Mouse (Mus musculus) hindbrain, embryonic 10.5 days (tissue): ENCODE data around the gene Ces3b. TPM values are rescaled to one million over a fixed set of nuclear protein-coding genes. Genes with fewer than 3 reads are reported as not detected.
"Not testable (repeated sequence)": the region's sequence is repeated elsewhere in the genome, so short reads cannot be mapped to it uniquely, and the experiment has no call there.

Experiments used
- DNase-seq: peaks from one replicate; pipeline ENCODE4 v3.0.0-alpha.2; 2017; ENCODE audit warnings: low spot score
- H3K27ac ChIP-seq: fragments of 300-500 bp; sonication (generic); 2 replicates; pipeline ENCODE4 v1.5.1; 2016; ENCODE audit warnings: mild to moderate bottlenecking, moderate library complexity
- H3K27me3 ChIP-seq: fragments of 300-500 bp; sonication (generic); 2 replicates; pipeline ENCODE4 v1.6.1; 2016; ENCODE audit warnings: mild to moderate bottlenecking; ENCODE audit not compliant: poor library complexity, insufficient read depth, severe bottlenecking
- H3K36me3 ChIP-seq: fragments of 300-500 bp; sonication (generic); 2 replicates; pipeline ENCODE4 v1.6.1; 2016; ENCODE audit warnings: mild to moderate bottlenecking, moderate library complexity
- H3K4me1 ChIP-seq: fragments of 300-500 bp; sonication (generic); replicated peaks from 2 replicates; pipeline ENCODE4 v1.6.1; 2016; ENCODE audit warnings: mild to moderate bottlenecking
- H3K4me3 ChIP-seq: fragments of 300-500 bp; sonication (generic); 2 replicates; pipeline ENCODE4 v1.5.1; 2016; ENCODE audit warnings: mild to moderate bottlenecking, moderate library complexity
- H3K9me3 ChIP-seq: fragments of 300-500 bp; sonication (generic); 2 replicates; pipeline ENCODE4 v1.6.1; 2016; ENCODE audit warnings: mild to moderate bottlenecking, moderate library complexity
- WGBS: fragments of 180-500 bp; shearing (Covaris S2); methylation state at CpG from one replicate; pipeline ENCODE4 v1.1.7; 2016; 5-methylcytosine and 5-hydroxymethylcytosine counted together
- polyA plus RNA-seq: library from polyadenylated mRNA; unstranded; fragments of >200 nt; fragmentation: Nextera tagmentation; extraction: Ambion mirVana; gene quantifications from 2 replicates; pipeline ENCODE4 v1.2.1, GENCODE M21; 2016

The Ces3b gene
- polyA plus RNA-seq, 1 experiment from 2014 or later = not detected

DNA sequence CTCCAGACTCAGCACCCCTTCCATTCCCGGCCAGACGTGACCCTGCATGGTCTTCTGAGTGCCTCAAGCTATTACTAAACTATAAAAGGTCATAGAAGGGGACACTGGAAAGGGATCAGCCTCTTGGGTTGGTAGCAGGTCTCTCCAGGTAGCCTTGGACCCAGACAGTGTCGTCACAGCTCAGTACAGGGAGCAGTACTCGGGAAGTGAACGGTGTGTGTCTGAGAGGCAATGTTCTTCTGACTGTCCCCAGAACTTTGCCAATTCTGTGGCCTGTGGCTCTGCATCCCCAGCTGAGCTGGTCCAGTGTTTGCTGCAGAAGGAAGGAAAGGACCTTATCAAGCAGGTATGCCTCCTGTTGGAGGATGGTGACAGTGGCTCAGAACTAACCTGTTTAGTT, 4.6 kb downstream of the Ces3b start:
- not testable (repeated sequence) for H3K4me1 ChIP-seq, H3K9me3 ChIP-seq, H3K27me3 ChIP-seq, H3K4me3 ChIP-seq, H3K36me3 ChIP-seq, H3K27ac ChIP-seq, DNase-seq
- WGBS = 81% methylated on average over 5 of the region's 5 CpGs

DNA sequence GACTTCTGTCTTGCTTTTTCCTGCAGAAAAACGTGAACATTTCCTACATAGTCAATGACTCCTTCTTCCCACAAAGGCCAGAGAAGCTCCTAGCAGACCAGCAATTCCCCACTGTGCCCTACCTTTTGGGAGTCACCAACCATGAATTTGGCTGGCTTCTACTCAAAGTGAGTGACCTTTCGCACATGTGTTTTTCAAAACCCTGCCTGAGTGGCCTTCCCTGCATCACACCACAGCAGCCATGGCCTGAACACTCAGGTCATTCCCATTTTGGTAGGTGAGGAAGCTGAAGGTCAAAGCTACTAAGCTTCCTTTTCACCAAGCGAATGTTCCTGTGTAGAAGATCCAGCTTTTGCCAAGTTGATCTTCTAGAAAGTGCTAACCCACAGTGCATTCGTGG, 5.0 kb downstream of the Ces3b start:
- 74% methylated on average over 4 of the region's 4 CpGs for WGBS
- no peaks in the 10 kb centered on the region for H3K9me3 ChIP-seq
- no peak overlapping the region for H3K27ac ChIP-seq
- H3K4me3 ChIP-seq = no peak overlapping the region
- no peaks in the 10 kb centered on the region for H3K27me3 ChIP-seq
- H3K4me1 ChIP-seq = no peaks in the 10 kb centered on the region
- no peaks in the 10 kb centered on the region for H3K36me3 ChIP-seq
- DNase-seq = no peak

DNA sequence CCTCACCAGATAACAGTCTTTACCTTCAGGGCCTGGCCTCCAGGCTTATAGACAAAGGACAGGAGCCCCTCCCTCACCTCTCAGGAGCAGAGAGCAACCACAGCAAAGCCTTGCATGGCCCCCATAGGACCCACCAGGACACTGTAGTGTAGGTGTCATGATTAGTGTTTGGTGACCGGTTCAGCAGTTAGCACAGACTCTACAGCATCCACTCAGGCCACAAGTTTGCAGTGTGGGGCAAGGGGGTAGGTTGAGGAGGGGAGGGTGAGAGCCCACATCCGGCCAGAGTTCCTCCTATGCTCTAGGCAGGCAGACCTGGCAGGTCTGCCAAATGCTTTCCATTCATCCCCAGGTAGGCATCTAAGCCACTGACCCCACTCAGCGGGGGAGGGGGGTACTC, 10.4 kb downstream of the Ces3b start:
- H3K36me3 ChIP-seq = no peaks in the 10 kb centered on the region
- no peak overlapping the region for H3K27ac ChIP-seq
- H3K9me3 ChIP-seq = no peaks in the 10 kb centered on the region
- H3K27me3 ChIP-seq = no peaks in the 10 kb centered on the region
- no peaks in the 10 kb centered on the region for H3K4me1 ChIP-seq
- H3K4me3 ChIP-seq = no peak overlapping the region
- WGBS = 91% methylated on average over 3 of the region's 3 CpGs
- DNase-seq = no peak

DNA sequence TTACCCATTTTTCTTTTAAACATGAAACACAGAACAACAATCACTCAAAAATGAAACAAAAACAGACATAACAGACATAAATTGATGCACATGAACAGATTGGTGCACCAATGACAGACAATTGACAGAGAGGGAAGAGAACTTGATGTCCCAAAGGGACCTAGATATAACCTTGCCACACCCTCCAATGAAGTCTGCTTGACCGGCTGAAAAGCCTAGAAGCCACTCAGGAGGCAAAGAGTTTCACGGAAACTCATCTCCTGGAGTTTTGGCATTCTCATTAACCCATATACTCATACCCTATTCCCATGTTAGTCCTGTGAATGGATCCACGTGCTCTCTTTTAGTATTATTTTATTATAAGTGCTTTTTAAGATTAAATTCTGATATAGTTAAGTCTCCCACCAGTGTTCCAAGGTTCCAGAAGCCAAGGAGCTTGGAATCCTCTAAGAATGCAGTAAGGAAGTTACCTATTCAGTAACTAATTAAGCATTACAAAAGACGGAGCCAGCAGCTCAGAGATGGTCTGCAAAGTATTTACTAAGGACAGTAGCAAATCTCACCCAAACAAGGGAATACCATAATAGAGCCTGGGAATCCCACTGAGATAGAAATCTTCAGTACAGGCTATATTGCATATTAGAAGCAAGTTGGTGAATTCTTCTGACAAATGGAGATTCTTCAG, 18.7 kb downstream of the Ces3b start:
- H3K36me3 ChIP-seq, H3K4me1 ChIP-seq, DNase-seq, H3K27ac ChIP-seq, H3K9me3 ChIP-seq, H3K4me3 ChIP-seq, H3K27me3 ChIP-seq: not testable (repeated sequence)
- 74% methylated on average over 4 of the region's 4 CpGs for WGBS

DNA sequence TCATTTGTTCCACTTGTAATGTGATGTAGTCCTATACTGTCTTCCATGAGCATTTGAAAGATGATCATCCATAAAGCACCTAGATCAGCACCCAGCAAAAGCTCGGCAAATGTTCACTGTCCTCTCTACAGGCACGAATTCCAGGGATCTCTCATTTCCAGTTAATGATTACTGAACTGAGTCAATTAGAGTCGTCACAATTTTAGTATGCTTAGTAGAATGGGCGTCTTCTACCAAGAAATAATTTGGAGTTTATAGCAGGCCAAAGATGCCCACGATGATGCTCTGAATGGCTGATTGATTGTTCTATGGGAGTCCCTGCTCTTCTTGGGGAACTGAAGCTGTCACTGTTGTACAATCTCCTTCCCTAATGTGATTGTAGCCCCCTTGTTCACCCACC, 20.1 kb downstream of the Ces3b start:
- WGBS = 91% methylated on average over 5 of the region's 5 CpGs
- H3K36me3 ChIP-seq, H3K9me3 ChIP-seq, H3K27me3 ChIP-seq, H3K4me3 ChIP-seq, H3K27ac ChIP-seq, DNase-seq, H3K4me1 ChIP-seq: not testable (repeated sequence)

DNA sequence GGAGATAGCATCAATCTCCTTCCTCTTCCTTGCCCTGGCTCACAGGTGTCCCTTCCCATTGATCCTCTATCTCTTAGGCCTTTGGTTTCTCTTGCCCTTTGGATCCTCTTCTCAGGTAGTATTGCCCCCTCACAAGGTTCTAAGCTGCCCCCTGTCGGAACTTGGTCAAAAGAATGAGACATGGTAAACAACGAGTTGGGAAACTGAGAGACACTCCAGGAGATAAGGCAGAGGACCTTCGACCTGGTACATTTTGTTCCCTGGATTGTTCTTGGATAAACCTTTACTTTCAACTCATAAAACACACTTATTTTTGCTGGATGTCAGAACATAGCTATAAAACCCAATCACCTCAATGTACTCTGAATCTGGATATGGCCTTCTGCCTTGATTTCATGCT, 20.7 kb downstream of the Ces3b start:
- Histone ChIP-seq H3K27ac (no peak overlapping the region), H3K9me3 (no peaks in the 10 kb centered on the region; the same call in 1 of the 2 replicates), H3K4me1 (no peaks in the 10 kb centered on the region), H3K36me3 (no peaks in the 10 kb centered on the region), H3K27me3 (no peaks in the 10 kb centered on the region), H3K4me3 (no peak overlapping the region)
- 90% methylated on average over 3 of the region's 3 CpGs for WGBS
- DNase-seq = no peak

DNA sequence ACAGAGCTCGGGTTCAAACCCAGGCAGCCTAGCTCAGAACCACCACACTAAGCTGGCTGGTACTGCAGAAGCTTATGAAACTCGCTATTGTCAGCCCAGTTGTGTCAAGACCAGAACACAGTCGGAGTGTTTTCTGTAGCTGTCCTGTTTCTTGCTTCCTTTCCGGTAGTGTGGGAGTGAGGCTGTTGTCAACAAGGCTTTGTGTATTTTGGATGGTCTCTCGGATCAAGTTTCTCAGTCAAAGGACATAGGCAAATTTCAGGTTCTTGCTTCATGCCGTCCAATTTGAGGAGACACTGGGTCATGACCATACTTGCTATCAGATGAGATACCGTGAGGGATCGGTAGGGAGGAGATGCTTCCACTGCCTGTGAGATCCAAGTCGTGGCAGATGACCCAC, 46.3 kb downstream of the Ces3b start:
- Histone ChIP-seq H3K36me3 (no peaks in the 10 kb centered on the region), H3K27me3 (no peaks in the 10 kb centered on the region), H3K4me3 (no peak overlapping the region), H3K9me3 (no peaks in the 10 kb centered on the region), H3K27ac (no peak overlapping the region), H3K4me1 (no peaks in the 10 kb centered on the region)
- no peak for DNase-seq
- 83% methylated on average over 9 of the region's 9 CpGs for WGBS

DNA sequence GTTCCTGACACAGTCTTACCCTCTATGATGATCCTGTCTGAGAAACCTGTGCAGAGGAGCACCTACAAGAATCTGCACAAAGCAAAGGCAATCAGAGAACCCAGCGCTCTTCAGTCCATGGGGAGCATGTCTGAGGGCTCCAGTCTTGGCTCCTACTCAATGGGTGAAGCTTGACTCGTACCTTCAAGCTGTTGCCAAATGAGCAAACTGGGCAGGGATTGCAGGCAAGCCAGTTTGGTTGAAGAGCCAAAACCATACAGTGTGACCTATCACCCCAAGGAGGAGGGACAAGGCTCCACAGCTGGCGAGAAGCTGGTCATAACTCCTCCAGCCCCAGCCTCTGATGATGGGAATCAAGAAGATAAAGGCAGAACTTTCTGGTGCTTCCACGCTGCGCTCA, 48.0 kb downstream of the Ces3b start, which contains the start of gene Ces4a:
Gene Ces4a (plus strand): TSS at position 292 of the 400 bp plus-strand sequence.
- WGBS = 90% methylated on average over 5 of the region's 5 CpGs
- no peak for DNase-seq

DNA sequence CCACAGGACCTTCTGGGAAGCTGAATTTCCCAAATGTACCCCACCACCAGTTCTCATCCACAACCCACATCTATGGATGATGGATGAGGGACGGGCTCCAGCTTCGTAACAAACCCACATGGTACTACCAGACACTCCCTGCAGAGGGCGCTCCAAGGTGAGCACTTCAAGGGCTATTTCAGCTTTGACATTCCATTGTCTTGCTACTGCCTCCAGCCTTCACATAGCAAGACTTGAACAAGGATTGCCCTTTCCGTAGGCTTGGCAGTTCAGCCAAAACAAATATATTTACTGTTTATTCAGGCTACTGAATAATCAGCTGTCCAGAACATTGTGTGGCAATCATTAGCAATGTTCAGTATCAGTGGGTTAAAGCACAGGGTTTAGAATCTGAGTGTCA, 54.9 kb downstream of the Ces3b start:
- DNase-seq = peak; percentile 45
- Histone ChIP-seq H3K4me3 (no peak overlapping the region), H3K4me1 (peaks cover 4% of the 10 kb centered on the region; the same call in 1 of the 2 replicates), H3K27ac (no peak overlapping the region), H3K9me3 (no peaks in the 10 kb centered on the region), H3K27me3 (peaks cover 7% of the 10 kb centered on the region; the same call in 1 of the 2 replicates), H3K36me3 (no peaks in the 10 kb centered on the region)
- WGBS = 29% methylated on average over 4 of the region's 4 CpGs

More for the DNA sequence above, 48.0 kb downstream of the Ces3b start, which contains the start of gene Ces4a:
- no peaks in the 10 kb centered on the region for H3K4me1 ChIP-seq
- H3K27me3 ChIP-seq = no peaks in the 10 kb centered on the region
- H3K9me3 ChIP-seq = no peaks in the 10 kb centered on the region
- no peak within 1 kb of the TSS for H3K27ac ChIP-seq
- H3K36me3 ChIP-seq = no peaks in the 10 kb centered on the region
- no peak within 1 kb of the TSS for H3K4me3 ChIP-seq

DNA sequence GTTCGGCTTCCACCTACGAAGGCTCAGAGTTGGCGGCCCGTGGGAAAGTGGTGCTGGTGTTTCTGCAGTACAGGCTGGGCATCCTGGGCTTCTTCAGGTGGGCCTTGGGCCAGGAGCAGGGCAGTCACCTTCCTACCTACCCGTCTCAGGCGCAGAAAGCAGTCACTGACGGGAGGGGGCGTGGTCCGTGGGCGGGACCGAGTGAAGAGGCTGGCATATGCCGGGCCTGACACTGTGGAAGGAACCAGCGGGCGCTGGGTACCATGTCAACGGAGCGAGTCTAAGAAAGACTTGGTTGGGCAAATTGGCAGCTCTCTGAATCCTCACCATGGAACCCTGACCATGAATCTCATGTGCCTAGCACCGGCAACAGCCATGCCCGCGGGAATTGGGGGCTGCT, 58.8 kb downstream of the Ces3b start:
- no peaks in the 10 kb centered on the region for H3K9me3 ChIP-seq
- WGBS = 39% methylated on average over 19 of the region's 19 CpGs
- no peak overlapping the region for H3K27ac ChIP-seq
- no peaks in the 10 kb centered on the region for H3K36me3 ChIP-seq
- peaks cover 4% of the 10 kb centered on the region; the same call in 1 of the 2 replicates for H3K4me1 ChIP-seq
- H3K27me3 ChIP-seq = peaks cover 11% of the 10 kb centered on the region; the same call in 1 of the 2 replicates
- peak overlapping the region; percentile 11; the same call in 1 of the 2 replicates for H3K4me3 ChIP-seq
- no peak for DNase-seq

Other genes starting within 250 kb of the Ces3b start
- gene Ces2c, start 236.7 kb upstream of the Ces3b start, polyA plus RNA-seq = not detected in 2 replicates
- not detected in 2 replicates for gene Ces2e, start 157.5 kb upstream of the Ces3b start, polyA plus RNA-seq
- not detected in 2 replicates for gene Ces2f, start 136.4 kb upstream of the Ces3b start, polyA plus RNA-seq
- not detected in 2 replicates for gene Ces2g, start 122.0 kb upstream of the Ces3b start, polyA plus RNA-seq
- gene Ces2h, start 82.9 kb upstream of the Ces3b start, polyA plus RNA-seq = not detected in 2 replicates
- not detected in 2 replicates for gene Ces3a, start 35.2 kb upstream of the Ces3b start, polyA plus RNA-seq
- gene Ces4a, start 48.0 kb downstream of the Ces3b start, polyA plus RNA-seq = not detected in 2 replicates
- 42.1 and 54.9 TPM in 2 replicates for gene Cbfb, start 86.9 kb downstream of the Ces3b start, polyA plus RNA-seq
- gene D230025D16Rik, start 141.4 kb downstream of the Ces3b start, polyA plus RNA-seq = 27.0 and 27.1 TPM in 2 replicates
- 2.6 and 3.3 TPM in 2 replicates for gene B3gnt9, start 171.4 kb downstream of the Ces3b start, polyA plus RNA-seq
- 15.4 and 16.3 TPM in 2 replicates for gene Tradd, start 180.9 kb downstream of the Ces3b start, polyA plus RNA-seq
- 1.0 and 1.6 TPM in 2 replicates for gene Fbxl8, start 180.9 kb downstream of the Ces3b start, polyA plus RNA-seq
- 0.09 and 0.20 TPM in 2 replicates for gene Hsf4, start 186.0 kb downstream of the Ces3b start, polyA plus RNA-seq
- 1.2 and 2.1 TPM in 2 replicates for gene Nol3, start 192.4 kb downstream of the Ces3b start, polyA plus RNA-seq
- gene 4931428F04Rik, start 206.1 kb downstream of the Ces3b start, polyA plus RNA-seq = 26.5 and 43.8 TPM in 2 replicates
- 12.4 and 15.2 TPM in 2 replicates for gene Exoc3l, start 212.3 kb downstream of the Ces3b start, polyA plus RNA-seq
- gene E2f4, start 213.9 kb downstream of the Ces3b start, polyA plus RNA-seq = 120 and 128 TPM in 2 replicates
- gene Elmo3, start 221.8 kb downstream of the Ces3b start, polyA plus RNA-seq = 2.1 and 2.9 TPM in 2 replicates
- gene Lrrc29, start 242.5 kb downstream of the Ces3b start, polyA plus RNA-seq = 1.2 and 1.3 TPM in 2 replicates
- gene Tmem208, start 242.6 kb downstream of the Ces3b start, polyA plus RNA-seq = 110 and 113 TPM in 2 replicates